Mouse (Mus musculus) erythroblast, embryonic 14.5 days (primary cell): Measurements from ENCODE around the gene Eif4a2.

Experiments used
- GATA1 ChIP-seq: IDR thresholded peaks from 2 replicates; pipeline ENCODE4 v1.6.1; 2012; ENCODE audit warnings: low read length, inconsistent platforms, mixed read lengths
- TAL1 ChIP-seq: IDR thresholded peaks from 3 replicates; pipeline ENCODE4 v1.6.1; 2012; ENCODE audit warnings: low read length, inconsistent platforms, mixed read lengths

DNA sequence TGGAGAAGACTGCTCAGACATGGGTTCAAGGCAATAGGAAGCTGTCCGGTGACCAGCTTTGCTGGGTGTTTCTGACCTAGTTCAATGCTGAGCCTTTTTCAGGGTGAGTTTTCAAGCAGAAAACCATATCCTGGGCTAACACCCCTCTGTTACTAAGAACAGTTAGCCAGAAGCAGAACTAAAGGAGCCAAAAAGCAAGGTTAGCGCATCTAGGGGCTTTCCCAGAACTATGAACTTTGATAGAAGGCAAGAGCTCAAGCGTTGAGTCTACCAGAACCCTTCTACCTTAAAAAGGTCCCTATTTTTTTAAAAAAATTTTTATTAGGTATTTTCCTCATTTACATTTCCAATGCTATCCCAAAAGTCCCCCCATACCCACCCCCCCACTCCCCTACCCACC, 33.7 kb downstream of the Eif4a2 start:
- no peak for TF ChIP-seq GATA1
- no peak for TF ChIP-seq TAL1
